Mouse (Mus musculus) frontal cortex, postnatal 36 days (tissue): ENCODE measurements at regions not wholly inside any gene's neighbourhood (a gene's known extent, or its start where the extent isn't known, plus 50 kb on each side); places are given as distances from the start of the nearest gene placed in this dataset.
"Not testable (repeated sequence)": the region's sequence is repeated elsewhere in the genome, so short reads cannot be mapped to it uniquely, and the experiment has no call there.

Experiments
- DNase-seq, 2 experiments: peaks; one replicate each; pipeline ENCODE4 v3.0.0; 2022; ENCODE audit warnings: low spot score in 2 of 2

GRCm38 (mm10) chr13:61957197-61957596 is 172.5 kb upstream of the Zfp808 start:
- not testable (repeated sequence) for DNase-seq

- DNase-seq = not testable (repeated sequence)
These were observed 150.8 kb upstream of the Zfp808 start for GRCm38 (mm10) chr13:61978856-61979255.

GRCm38 (mm10) chr13:61996519-61996918 is 133.2 kb upstream of the Zfp808 start:
- DNase-seq = not testable (repeated sequence)

GRCm38 (mm10) chr13:61998803-61999202 is 130.9 kb upstream of the Zfp808 start:
- DNase-seq = not testable (repeated sequence)

GRCm38 (mm10) chr13:62007321-62007720 is 122.4 kb upstream of the Zfp808 start:
- peak; percentile 1 for DNase-seq

GRCm38 (mm10) chr13:62015424-62016167 is 114.1 kb upstream of the Zfp808 start:
- DNase-seq = peak; percentile 11 to 14

GRCm38 (mm10) chr13:62016168-62016502 is 113.6 kb upstream of the Zfp808 start:
- DNase-seq = not testable (repeated sequence)

GRCm38 (mm10) chr13:62037646-62038045 is 92.0 kb upstream of the Zfp808 start:
- DNase-seq = not testable (repeated sequence)

- DNase-seq = not testable (repeated sequence)
These were observed 51.6 kb upstream of the Zfp808 start for GRCm38 (mm10) chr13:62077951-62078671.

GRCm38 (mm10) chr13:62078893-62079292 is 50.8 kb upstream of the Zfp808 start:
- DNase-seq = not testable (repeated sequence)
